Mouse (Mus musculus): ENCODE results near the gene Cdc26. TPM values are rescaled to one million over a fixed set of nuclear protein-coding genes. Genes with fewer than 3 reads are reported as not detected.

The Cdc26 gene
- polyA plus RNA-seq, 1 experiment from 2014 or later, result 210 TPM

GRCm38 (mm10) chr4:62374342-62374741, 34.1 kb downstream of the Cdc26 start:
- H3K36me3 ChIP-seq, result no peaks in the 10 kb centered on the region
- no peak for ATAC-seq (ENCODE audit: insufficient number of reproducible peaks, insufficient read depth, low FRiP score, low TSS enrichment)
- WGBS, result 86% methylated on average over 4 of the region's 4 CpGs
- no peaks in the 10 kb centered on the region for H3K4me1 ChIP-seq
- H3K4me3 ChIP-seq, result no peak overlapping the region
- H3K9ac ChIP-seq, result no peak overlapping the region
- H3K4me2 ChIP-seq (replicated peaks), result no peak overlapping the region
- no peak overlapping the region for H3K27ac ChIP-seq
- no peaks in the 10 kb centered on the region for H3K9me3 ChIP-seq
- no peaks in the 10 kb centered on the region for H3K27me3 ChIP-seq

GRCm38 (mm10) chr4:62373668-62374067, 34.8 kb downstream of the Cdc26 start:
- Histone ChIP-seq H3K9ac (no peak overlapping the region), H3K9me3 (no peaks in the 10 kb centered on the region), H3K36me3 (no peaks in the 10 kb centered on the region), H3K4me2 (replicated peaks) (no peak overlapping the region), H3K4me1 (no peaks in the 10 kb centered on the region), H3K27ac (no peak overlapping the region), H3K27me3 (no peaks in the 10 kb centered on the region), H3K4me3 (no peak overlapping the region)
- no peak for ATAC-seq (ENCODE audit: insufficient number of reproducible peaks, insufficient read depth, low FRiP score, low TSS enrichment)
- WGBS, result 79% methylated on average over 7 of the region's 7 CpGs

GRCm38 (mm10) chr4:62372818-62373520, 35.5 kb downstream of the Cdc26 start:
- Histone ChIP-seq H3K27ac (no peak overlapping the region), H3K4me3 (no peak overlapping the region), H3K36me3 (no peaks in the 10 kb centered on the region), H3K9me3 (no peaks in the 10 kb centered on the region), H3K27me3 (no peaks in the 10 kb centered on the region), H3K4me2 (replicated peaks) (no peak overlapping the region), H3K9ac (no peak overlapping the region), H3K4me1 (no peaks in the 10 kb centered on the region)
- WGBS, result 84% methylated on average over 9 of the region's 9 CpGs
- no peak for ATAC-seq (ENCODE audit: insufficient number of reproducible peaks, insufficient read depth, low FRiP score, low TSS enrichment)

GRCm38 (mm10) chr4:62372410-62372809, 36.0 kb downstream of the Cdc26 start:
- WGBS, result 36% methylated on average over 1 of the region's 1 CpGs
- H3K27me3 ChIP-seq, result no peaks in the 10 kb centered on the region
- H3K36me3 ChIP-seq, result no peaks in the 10 kb centered on the region
- no peaks in the 10 kb centered on the region for H3K4me1 ChIP-seq
- H3K9ac ChIP-seq, result no peak overlapping the region
- H3K4me3 ChIP-seq, result no peak overlapping the region
- H3K4me2 ChIP-seq (replicated peaks), result no peak overlapping the region
- H3K9me3 ChIP-seq, result no peaks in the 10 kb centered on the region
- no peak overlapping the region for H3K27ac ChIP-seq
- ATAC-seq (ENCODE audit: insufficient number of reproducible peaks, insufficient read depth, low FRiP score, low TSS enrichment), result no peak

- no peak overlapping the region for H3K4me2 ChIP-seq (replicated peaks)
- H3K4me1 ChIP-seq, result no peaks in the 10 kb centered on the region
- H3K27ac ChIP-seq, result no peak overlapping the region
- H3K9ac ChIP-seq, result no peak overlapping the region
- no peak overlapping the region for H3K4me3 ChIP-seq
- H3K36me3 ChIP-seq, result no peaks in the 10 kb centered on the region
- H3K27me3 ChIP-seq, result no peaks in the 10 kb centered on the region
- no peaks in the 10 kb centered on the region for H3K9me3 ChIP-seq
- 86% methylated on average over 3 of the region's 3 CpGs for WGBS
- ATAC-seq (ENCODE audit: insufficient number of reproducible peaks, insufficient read depth, low FRiP score, low TSS enrichment), result no peak
Observed at GRCm38 (mm10) chr4:62369091-62369490, 39.4 kb downstream of the Cdc26 start.

GRCm38 (mm10) chr4:62367586-62367985, 40.9 kb downstream of the Cdc26 start:
- Histone ChIP-seq H3K9me3 (no peaks in the 10 kb centered on the region), H3K9ac (no peak overlapping the region), H3K36me3 (no peaks in the 10 kb centered on the region), H3K4me2 (replicated peaks) (no peak overlapping the region), H3K4me1 (no peaks in the 10 kb centered on the region), H3K27me3 (no peaks in the 10 kb centered on the region), H3K4me3 (no peak overlapping the region), H3K27ac (no peak overlapping the region)
- no peak for ATAC-seq (ENCODE audit: insufficient number of reproducible peaks, insufficient read depth, low FRiP score, low TSS enrichment)
- 88% methylated on average over 6 of the region's 6 CpGs for WGBS

- Histone ChIP-seq H3K9me3 (no peaks in the 10 kb centered on the region), H3K4me1 (peaks cover 6% of the 10 kb centered on the region; the same call in 1 of the 2 replicates), H3K4me3 (no peak overlapping the region), H3K27me3 (no peaks in the 10 kb centered on the region), H3K4me2 (replicated peaks) (no peak overlapping the region), H3K27ac (no peak overlapping the region), H3K36me3 (no peaks in the 10 kb centered on the region), H3K9ac (no peak overlapping the region)
- ATAC-seq (ENCODE audit: insufficient number of reproducible peaks, insufficient read depth, low FRiP score, low TSS enrichment), result no peak
- WGBS, result 80% methylated on average over 4 of the region's 4 CpGs
Observed at GRCm38 (mm10) chr4:62366291-62366690, 42.2 kb downstream of the Cdc26 start.

- no peak for ATAC-seq (ENCODE audit: insufficient number of reproducible peaks, insufficient read depth, low FRiP score, low TSS enrichment)
Observed at GRCm38 (mm10) chr4:62364299-62364698, 44.1 kb downstream of the Cdc26 start.

GRCm38 (mm10) chr4:62362437-62362836, 46.0 kb downstream of the Cdc26 start:
- H3K9ac ChIP-seq, result no peak overlapping the region
- no peak overlapping the region for H3K4me3 ChIP-seq
- no peak overlapping the region for H3K27ac ChIP-seq
- peaks cover 12% of the 10 kb centered on the region for H3K4me1 ChIP-seq
- WGBS, result 88% methylated on average over 2 of the region's 2 CpGs
- H3K36me3 ChIP-seq, result no peaks in the 10 kb centered on the region
- ATAC-seq (ENCODE audit: insufficient number of reproducible peaks, insufficient read depth, low FRiP score, low TSS enrichment), result no peak
- H3K9me3 ChIP-seq, result no peaks in the 10 kb centered on the region
- H3K27me3 ChIP-seq, result no peaks in the 10 kb centered on the region
- H3K4me2 ChIP-seq (replicated peaks), result no peak overlapping the region

More at GRCm38 (mm10) chr4:62364299-62364698, 44.1 kb downstream of the Cdc26 start:
- Histone ChIP-seq H3K9me3 (no peaks in the 10 kb centered on the region), H3K27ac (no peak overlapping the region), H3K4me2 (replicated peaks) (no peak overlapping the region), H3K4me3 (no peak overlapping the region), H3K36me3 (no peaks in the 10 kb centered on the region), H3K9ac (no peak overlapping the region), H3K4me1 (peaks cover 10% of the 10 kb centered on the region), H3K27me3 (no peaks in the 10 kb centered on the region)
- 87% methylated on average over 8 of the region's 8 CpGs for WGBS

- WGBS, result 91% methylated on average over 1 of the region's 1 CpGs
- no peak for ATAC-seq (ENCODE audit: insufficient number of reproducible peaks, insufficient read depth, low FRiP score, low TSS enrichment)
- no peaks in the 10 kb centered on the region for H3K27me3 ChIP-seq
- peaks cover 12% of the 10 kb centered on the region for H3K4me1 ChIP-seq
- peak overlapping the region; percentile 33; the same call in 1 of the 2 replicates for H3K9ac ChIP-seq
- peak overlapping the region; percentile 70; the same call in 1 of the 2 replicates for H3K4me3 ChIP-seq
- no peaks in the 10 kb centered on the region for H3K36me3 ChIP-seq
- H3K27ac ChIP-seq, result no peak overlapping the region
- no peaks in the 10 kb centered on the region for H3K9me3 ChIP-seq
- peak overlapping the region; percentile 60 for H3K4me2 ChIP-seq (replicated peaks)
Observed at GRCm38 (mm10) chr4:62361997-62362396, 46.4 kb downstream of the Cdc26 start.

- Histone ChIP-seq H3K4me3 (peak overlapping the region; percentile 70), H3K9me3 (no peaks in the 10 kb centered on the region), H3K4me2 (replicated peaks) (peak overlapping the region; percentile 60), H3K36me3 (no peaks in the 10 kb centered on the region), H3K4me1 (peaks cover 12% of the 10 kb centered on the region), H3K27ac (no peak overlapping the region), H3K27me3 (no peaks in the 10 kb centered on the region), H3K9ac (peak overlapping the region; percentile 33; the same call in 1 of the 2 replicates)
- WGBS, result 53% methylated on average over 6 of the region's 6 CpGs
- ATAC-seq (ENCODE audit: insufficient number of reproducible peaks, insufficient read depth, low FRiP score, low TSS enrichment), result no peak
Observed at GRCm38 (mm10) chr4:62361571-62361970, 46.9 kb downstream of the Cdc26 start.

GRCm38 (mm10) chr4:62360805-62361455, 47.5 kb downstream of the Cdc26 start:
- WGBS, result under 1% methylated on average over 22 of the region's 22 CpGs
- peak overlapping the region; percentile 60 for H3K4me2 ChIP-seq (replicated peaks)
- H3K4me1 ChIP-seq, result peaks cover 12% of the 10 kb centered on the region
- H3K27me3 ChIP-seq, result no peaks in the 10 kb centered on the region
- peak overlapping the region; percentile 66 for H3K9ac ChIP-seq
- H3K9me3 ChIP-seq, result no peaks in the 10 kb centered on the region
- no peaks in the 10 kb centered on the region for H3K36me3 ChIP-seq
- ATAC-seq (ENCODE audit: insufficient number of reproducible peaks, insufficient read depth, low FRiP score, low TSS enrichment), result no peak
- H3K4me3 ChIP-seq, result peak overlapping the region; percentile 70
- H3K27ac ChIP-seq, result peak overlapping the region; percentile 50; the same call in 1 of the 2 replicates

All from embryonic facial prominence, embryonic 12.5 days (tissue).